Mouse (Mus musculus): ENCODE results near the gene Thnsl1.
A peak's percentile ranks its signal among the peaks of the same experiment; 100 is the strongest.
"Not testable (repeated sequence)": the region's sequence is repeated elsewhere in the genome, so short reads cannot be mapped to it uniquely, and the experiment has no call there.

Gene Thnsl1

DNA sequence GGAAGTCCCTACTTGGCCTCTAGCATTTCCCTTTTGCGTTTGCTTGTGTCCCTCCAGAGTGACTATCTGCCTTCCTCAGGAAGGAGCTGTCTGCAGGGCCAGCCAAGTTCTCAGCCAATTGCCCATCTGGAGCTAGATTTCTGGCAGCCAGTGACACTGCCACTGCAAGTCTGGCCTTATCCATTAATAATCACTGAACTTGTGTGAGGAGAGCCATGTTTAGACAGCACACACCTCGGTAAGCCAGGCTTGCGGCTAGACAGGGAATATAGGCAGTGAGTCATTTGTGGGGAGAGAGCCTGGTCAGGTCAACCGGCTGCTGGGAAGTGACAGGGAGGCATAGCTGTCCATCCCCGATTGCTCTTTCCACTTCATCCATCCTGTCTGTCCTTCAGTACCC, 31.3 kb downstream of the Thnsl1 start:
- no peak for DNase-seq (ENCODE audit: low spot score)

DNA sequence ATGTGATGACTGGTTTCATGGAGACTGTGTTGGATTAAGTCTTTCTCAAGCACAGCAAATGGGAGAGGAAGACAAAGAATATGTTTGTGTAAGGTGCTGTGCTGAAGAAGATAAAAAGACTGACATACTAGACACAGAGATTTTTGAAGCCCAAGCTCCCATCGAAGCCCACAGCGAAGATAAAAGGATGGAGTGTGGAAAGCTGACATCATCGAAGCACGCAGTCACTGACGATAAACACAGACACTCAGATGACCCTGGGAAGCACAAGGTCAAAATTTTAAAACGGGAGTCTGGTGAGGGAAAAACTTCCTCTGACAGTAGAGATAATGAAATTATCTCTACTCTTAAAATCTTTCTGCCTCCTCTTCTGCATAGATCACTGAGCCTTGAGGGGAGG, 38.6 kb downstream of the Thnsl1 start:
- not testable (repeated sequence) for DNase-seq (ENCODE audit: low spot score)

DNA sequence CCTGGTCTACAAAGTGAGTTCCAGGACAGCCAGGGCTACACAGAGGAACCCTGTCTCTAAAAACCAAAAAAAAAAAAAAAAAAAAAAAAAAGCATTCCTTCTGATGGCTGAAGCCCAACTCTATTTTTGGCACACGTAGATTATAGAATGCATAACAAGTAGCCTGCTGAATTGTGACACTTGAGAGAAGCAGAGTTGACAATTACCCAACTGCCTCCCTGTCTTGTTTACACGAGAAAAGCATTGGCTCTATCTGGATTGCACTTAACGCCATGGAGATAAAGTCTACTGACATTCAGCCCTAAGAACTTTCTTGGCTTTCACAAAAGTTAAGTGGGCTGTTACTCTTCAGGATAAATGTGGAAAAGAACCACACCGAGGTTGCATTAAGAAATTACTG, 39.5 kb downstream of the Thnsl1 start:
- DNase-seq (ENCODE audit: low spot score): peak; percentile 21

DNA sequence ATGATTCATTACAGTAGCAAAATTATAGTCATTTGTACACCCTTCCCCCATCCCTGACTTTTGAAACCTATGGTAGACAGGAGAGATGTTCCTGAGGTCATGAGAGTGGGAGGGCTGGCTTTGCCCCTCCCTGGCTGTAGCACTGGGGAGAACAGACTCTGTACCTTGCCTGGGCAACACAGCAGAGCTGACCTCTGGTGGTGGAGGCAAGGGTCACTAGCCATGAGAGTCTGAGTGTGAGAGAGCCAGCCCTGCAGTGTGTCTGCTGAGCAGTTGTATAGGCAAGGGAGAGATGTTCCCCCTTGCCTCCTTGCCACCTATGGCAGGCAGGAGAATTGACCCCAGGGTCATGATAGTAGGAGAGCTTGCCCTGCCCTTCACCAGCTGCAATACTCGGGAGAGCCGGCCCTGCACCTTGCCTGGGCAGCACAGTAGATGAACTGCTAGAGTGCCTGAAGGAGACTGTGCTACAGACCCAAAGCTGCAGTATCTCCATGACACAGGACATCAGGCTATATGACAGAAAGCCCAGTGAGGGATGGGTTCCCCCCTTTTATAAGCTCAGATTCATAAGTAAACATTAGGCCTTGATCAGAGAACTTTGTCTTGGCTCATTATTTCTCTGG, 40.1 kb downstream of the Thnsl1 start:
- no peak for DNase-seq (ENCODE audit: low spot score)

DNA sequence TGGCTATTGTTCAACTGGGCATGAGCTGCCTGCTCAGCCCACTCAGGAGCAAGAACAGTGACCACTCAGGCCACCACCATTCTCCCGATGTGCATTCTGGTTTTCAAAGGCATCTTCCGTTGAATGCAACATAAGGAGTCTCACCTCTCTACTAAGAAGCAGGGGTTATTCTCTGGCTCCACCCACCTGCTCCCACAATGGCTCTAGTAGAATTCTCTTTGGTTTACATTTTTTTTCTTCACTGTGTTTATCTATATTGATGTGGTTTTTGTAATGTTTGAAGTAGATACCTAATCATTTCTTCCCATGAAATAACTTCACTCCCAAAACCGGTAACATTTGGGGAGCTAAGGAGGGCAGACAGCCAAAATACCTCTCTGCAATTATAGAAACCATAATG, 48.1 kb downstream of the Thnsl1 start:
- no peak for DNase-seq (ENCODE audit: low spot score)

DNA sequence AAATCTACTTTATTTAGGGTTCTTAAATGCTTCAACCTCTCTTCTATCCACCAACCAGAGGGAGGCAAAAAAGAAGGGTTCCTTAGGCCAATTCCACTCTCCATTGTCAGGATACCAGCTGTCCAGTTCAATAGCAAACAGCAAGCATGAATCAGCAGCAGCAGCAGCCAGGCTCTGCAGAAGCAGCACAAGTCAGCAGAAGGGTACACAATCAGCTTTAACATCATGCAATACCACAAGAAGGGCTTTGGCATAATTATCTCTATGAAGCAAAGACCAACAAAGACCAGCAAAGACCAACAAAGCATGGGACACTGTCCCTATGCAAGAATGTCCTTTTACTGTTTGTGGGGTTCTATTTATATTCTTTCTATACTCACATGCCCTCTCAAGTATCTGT, 48.8 kb downstream of the Thnsl1 start:
- no peak for DNase-seq (ENCODE audit: low spot score)

DNA sequence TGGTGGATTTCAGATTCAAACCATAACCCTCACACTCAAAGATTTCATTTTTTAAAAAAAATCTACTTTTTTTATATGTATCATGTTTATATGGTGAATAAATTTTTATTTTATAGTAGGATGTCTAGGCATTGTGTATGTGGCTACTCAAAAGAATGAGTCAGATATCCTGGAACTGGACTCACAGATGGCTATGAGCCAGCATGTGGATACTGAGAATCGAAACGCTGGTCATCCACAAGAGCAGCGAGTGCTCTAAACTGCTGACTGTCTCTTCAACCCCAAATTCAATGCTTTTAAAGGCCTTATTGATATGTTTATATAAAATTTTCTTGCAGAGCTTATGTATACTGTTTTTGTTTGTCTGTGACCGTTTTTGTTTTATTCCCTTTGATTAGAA, 52.8 kb downstream of the Thnsl1 start:
- DNase-seq (ENCODE audit: low spot score): no peak

DNA sequence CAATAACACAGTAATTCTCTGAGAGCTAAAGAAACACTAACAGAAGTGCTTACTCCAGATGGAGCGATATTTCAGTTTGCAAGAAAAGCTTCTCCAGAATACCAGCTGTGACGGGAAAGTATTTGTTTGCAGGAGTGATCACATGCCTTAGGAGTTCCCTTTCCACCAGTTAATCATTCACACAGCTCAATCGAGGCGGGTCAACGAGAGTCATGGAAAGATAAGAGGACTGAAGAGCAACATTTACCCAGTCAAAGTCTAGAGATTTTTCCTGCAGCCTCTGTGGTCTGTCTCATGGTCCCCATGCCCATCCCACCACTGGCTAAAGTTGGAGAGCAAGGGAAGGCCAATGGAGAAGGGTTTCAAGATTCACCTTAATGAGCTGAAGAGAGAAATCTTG, 53.6 kb downstream of the Thnsl1 start:
- peak; percentile 34 for DNase-seq (ENCODE audit: low spot score)

DNA sequence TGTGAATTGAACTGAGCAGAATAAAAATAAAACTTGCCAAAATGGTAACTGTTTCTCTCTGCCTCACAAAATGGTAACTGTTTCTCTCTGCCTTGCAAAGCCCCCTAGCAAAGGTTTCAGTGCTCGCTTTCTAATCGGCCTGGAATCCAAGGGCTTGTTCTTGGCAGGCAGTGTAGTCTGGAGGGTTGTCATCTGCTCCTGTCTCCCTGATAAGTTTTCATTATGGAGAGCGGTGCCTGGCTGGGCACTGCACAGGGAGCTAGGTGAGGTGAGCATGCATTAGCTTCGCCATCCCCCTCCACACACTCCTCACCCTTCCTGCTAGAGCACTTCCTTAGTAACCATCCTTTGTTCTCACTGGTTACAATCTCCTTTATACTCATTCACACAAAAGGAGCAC, 54.5 kb downstream of the Thnsl1 start:
- DNase-seq (ENCODE audit: low spot score): no peak

DNA sequence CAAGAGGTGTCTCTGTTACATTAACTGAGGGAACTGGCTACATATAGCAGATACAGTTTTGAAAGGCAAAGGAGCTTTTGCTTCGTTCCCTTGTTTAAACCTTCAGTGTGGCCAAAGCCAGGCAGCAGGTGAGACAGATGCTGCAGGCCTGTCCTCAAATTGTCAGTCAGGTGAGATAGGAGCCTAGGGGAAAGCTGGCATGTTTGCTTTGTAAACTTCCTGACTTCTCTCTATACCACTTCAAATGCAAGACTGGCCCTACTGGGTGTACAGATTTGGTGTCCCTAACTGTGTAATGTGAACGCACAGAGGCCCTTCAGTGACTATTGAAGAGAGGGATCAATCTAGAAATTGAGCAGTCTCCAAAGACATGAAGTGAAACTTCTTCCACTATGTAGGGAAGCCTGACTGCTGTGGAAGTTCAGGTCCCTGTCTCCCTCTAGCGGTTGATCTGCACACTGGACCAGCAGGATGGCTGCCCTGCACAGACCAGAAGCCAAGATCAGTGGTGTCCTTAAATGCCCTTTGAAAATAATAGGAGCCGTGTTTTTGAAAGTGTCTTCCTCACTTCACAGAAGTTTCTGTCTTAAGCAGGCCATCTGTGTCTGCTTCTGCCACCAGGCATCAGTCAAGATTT, 56.0 kb downstream of the Thnsl1 start:
- peak; percentile 69 for DNase-seq (ENCODE audit: low spot score)

DNA sequence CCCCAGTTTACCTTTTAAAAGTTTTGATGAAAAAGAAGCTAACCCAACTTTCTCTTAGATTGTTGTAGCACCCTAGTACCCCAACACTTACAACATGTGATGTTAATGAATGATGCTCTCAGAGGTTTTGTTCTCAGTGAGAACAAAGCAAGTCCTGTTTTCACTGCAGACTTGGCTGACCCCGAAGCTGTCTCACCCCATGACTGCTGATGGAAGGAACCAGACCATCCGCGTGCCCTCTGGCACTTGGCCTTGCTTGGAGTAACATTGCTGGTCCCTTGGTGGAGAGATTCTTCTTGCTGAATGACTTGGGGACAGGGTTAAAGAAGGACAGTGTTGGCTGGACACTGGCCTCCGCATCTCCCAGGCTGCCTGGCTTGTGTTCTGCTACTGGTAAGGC, 58.5 kb downstream of the Thnsl1 start:
- DNase-seq (ENCODE audit: low spot score): no peak
